Comparison of ENCODE assay signal across 9 mouse cellular contexts in the genomic region with DNA sequence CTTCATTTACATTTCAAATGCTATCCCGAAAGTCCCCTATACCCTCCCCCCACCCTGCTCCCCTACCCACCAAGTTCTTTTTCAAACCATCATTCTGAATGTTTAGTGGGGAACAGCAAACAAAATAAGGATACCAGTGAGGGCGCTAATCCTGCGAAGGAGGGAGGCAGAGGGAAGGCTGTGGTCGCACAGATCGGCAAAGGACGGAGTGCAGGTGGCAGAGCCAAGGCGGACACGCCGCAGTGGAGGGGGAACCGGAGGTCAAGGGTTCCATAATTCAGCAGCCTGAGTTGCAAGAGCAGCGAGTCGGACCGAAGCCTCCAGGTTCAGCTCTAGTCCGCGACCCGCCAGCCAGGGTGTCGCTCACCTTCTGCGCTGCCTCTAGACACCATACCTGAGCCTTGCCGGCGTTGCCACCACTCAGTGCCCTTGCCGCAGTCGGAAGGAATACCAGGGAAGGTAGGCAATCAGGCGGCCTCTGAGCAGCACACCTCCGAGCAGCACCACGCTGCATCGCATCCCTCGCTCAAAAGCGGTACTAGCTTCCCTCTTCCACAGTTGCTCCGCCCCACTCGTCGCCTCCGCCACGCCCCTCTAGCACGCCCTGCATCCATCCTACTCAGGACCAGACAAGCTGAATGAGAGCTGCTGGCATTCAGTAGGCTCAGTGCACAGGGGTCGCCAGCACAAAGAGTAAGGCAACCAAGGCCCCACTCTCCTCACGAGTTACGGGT.
DNase-seq lines count a peak whose midpoint lies in the region; ATAC-seq and TF ChIP-seq lines count a peak whose summit lies in the region.
"Had no signal": no experiment of that assay in that cellular context is flagged by ENCODE, and none has a peak within 500 bp of the region (broad histone marks: within the 10 kb centered on the region; RNA-seq: fewer than 3 reads in every experiment).

No protein-coding gene starts in this region.

- peak overlapping the region; percentile 82 for H3K4me2 ChIP-seq in embryonic facial prominence, embryonic 11.5 days (ENCODE audit: low read depth, low read length)
- H3K4me2 ChIP-seq in hindbrain, postnatal 0 days (ENCODE audit: low read depth, low read length), result peak overlapping the region; percentile 81
- H3K4me2 ChIP-seq in limb, embryonic 14.5 days (replicated peaks; ENCODE audit: low read depth, low read length, severe bottlenecking), result peak overlapping the region; percentile 59

- H3K9ac ChIP-seq in embryonic facial prominence, embryonic 11.5 days (replicated peaks; ENCODE audit: low read length), result no peak overlapping the region
- H3K9ac ChIP-seq in hindbrain, postnatal 0 days (replicated peaks; ENCODE audit: low read length), result peak overlapping the region; percentile 54
- peak overlapping the region; percentile 38 for H3K9ac ChIP-seq in limb, embryonic 14.5 days (ENCODE audit: low read depth, low read length, severe bottlenecking)

- no peaks in the 10 kb centered on the region for H3K9me3 ChIP-seq in embryonic facial prominence, embryonic 11.5 days (replicated peaks; ENCODE audit: control insufficient read depth, low read length)
- H3K9me3 ChIP-seq in hindbrain, postnatal 0 days (ENCODE audit: low read length), result no peaks in the 10 kb centered on the region
- no peaks in the 10 kb centered on the region for H3K9me3 ChIP-seq in limb, embryonic 14.5 days (ENCODE audit: control insufficient read depth, low read length)

- TF ChIP-seq CTCF in hindbrain, postnatal 0 days (IDR thresholded peaks at IDR 0.05; ENCODE audit: low read depth), result peak; percentile 46

- no peaks in the 10 kb centered on the region for H3K27me3 ChIP-seq in embryonic facial prominence, embryonic 11.5 days (ENCODE audit: control insufficient read depth, insufficient read depth, low read length)
- no peaks in the 10 kb centered on the region for H3K27me3 ChIP-seq in hindbrain, postnatal 0 days (ENCODE audit: insufficient read depth, low read length)
- H3K27me3 ChIP-seq in limb, embryonic 14.5 days (ENCODE audit: control insufficient read depth, insufficient read depth, low read length), result 0 out of 2 replicates have a peak, but pooled peaks cover 3% of the 10 kb centered on the region

- no peaks in the 10 kb centered on the region for H3K4me1 ChIP-seq in embryonic facial prominence, embryonic 11.5 days (ENCODE audit: control insufficient read depth, insufficient read depth, low read length)
- no peaks in the 10 kb centered on the region for H3K4me1 ChIP-seq in hindbrain, postnatal 0 days (ENCODE audit: insufficient read depth, low read length)
- H3K4me1 ChIP-seq in limb, embryonic 14.5 days (ENCODE audit: control insufficient read depth, insufficient read depth, low read length), result no peaks in the 10 kb centered on the region

- H3K4me3 ChIP-seq in embryonic facial prominence, embryonic 11.5 days (ENCODE audit: low read depth, low read length), result peak overlapping the region; percentile 41
- peak overlapping the region; percentile 64 for H3K4me3 ChIP-seq in hindbrain, postnatal 0 days (ENCODE audit: low read length)
- peak overlapping the region; percentile 31 for H3K4me3 ChIP-seq in limb, embryonic 14.5 days (replicated peaks; ENCODE audit: low read length)
- H3K4me3 ChIP-seq: erythroblast, embryonic 14.5 days had no signal

- WGBS in embryonic facial prominence, embryonic 11.5 days, result 4% methylated on average over 35 of the region's 37 CpGs
- 2% methylated on average over 35 of the region's 37 CpGs for WGBS in hindbrain, postnatal 0 days
- WGBS in limb, embryonic 14.5 days, result 5% methylated on average over 32 of the region's 37 CpGs

- H3K36me3 ChIP-seq in embryonic facial prominence, embryonic 11.5 days (replicated peaks; ENCODE audit: control insufficient read depth, insufficient read depth, low read depth, low read length), result no peaks in the 10 kb centered on the region
- no peaks in the 10 kb centered on the region for H3K36me3 ChIP-seq in hindbrain, postnatal 0 days (ENCODE audit: insufficient read depth, low read length)
- no peaks in the 10 kb centered on the region for H3K36me3 ChIP-seq in limb, embryonic 14.5 days (ENCODE audit: control insufficient read depth, insufficient read depth, low read length)

- no peak overlapping the region for H3K27ac ChIP-seq in embryonic facial prominence, embryonic 11.5 days (replicated peaks; ENCODE audit: low read depth, low read length)
- H3K27ac ChIP-seq in hindbrain, postnatal 0 days, result peak overlapping the region; percentile 57; the same call in 1 of the 2 replicates
- no peak overlapping the region for H3K27ac ChIP-seq in limb, embryonic 14.5 days (replicated peaks; ENCODE audit: low read depth, low read length)

- TF ChIP-seq POLR2A in limb, embryonic 14.5 days (IDR thresholded peaks at IDR 0.05; ENCODE audit: borderline replicate concordance, extremely low read depth, insufficient read depth, insufficient read length), result no peak

- peak; percentile 5 for DNase-seq in ovary, postnatal 36 days (ENCODE audit: low spot score)
- no peak for DNase-seq in ovary, postnatal 14 days (ENCODE audit: low spot score)
- DNase-seq in embryonic facial prominence, embryonic 11.5 days (ENCODE audit: low spot score), result peak; percentile 60
- DNase-seq in hindbrain, postnatal 0 days (ENCODE audit: low spot score), result peak; percentile 76
- peak; percentile 7 for DNase-seq in limb, embryonic 14.5 days (ENCODE audit: low spot score)
- DNase-seq in right cerebral cortex, postnatal 10 days (ENCODE audit: low spot score in 2 of 2), result peak; percentile 71 to 76
- no peak for DNase-seq in spleen, adult 18-20 months
- DNase-seq in urinary bladder, postnatal 4 days (ENCODE audit: low spot score in 2 of 2), result no peak

- peak; percentile 95 for ATAC-seq in embryonic facial prominence, embryonic 11.5 days (replicated peaks; ENCODE audit: insufficient number of reproducible peaks, low FRiP score, low TSS enrichment, low read depth)
- peak; percentile 98 for ATAC-seq in hindbrain, postnatal 0 days
- ATAC-seq in limb, embryonic 14.5 days (ENCODE audit: low FRiP score, low read depth), result 0 out of 2 replicates have a peak, but pooled peaks have one; percentile 37

Comparison
In these comparisons a context has a peak if more than half of its experiments do, and no peak if none do; other contexts are left out.
1. DNase-seq: peak in ovary, postnatal 36 days (single experiment), embryonic facial prominence, embryonic 11.5 days (single experiment), hindbrain, postnatal 0 days (single experiment), limb, embryonic 14.5 days (single experiment) and right cerebral cortex, postnatal 10 days (2 of 2); none in ovary, postnatal 14 days (single experiment), spleen, adult 18-20 months (0 of 2) and urinary bladder, postnatal 4 days (0 of 2).
2. ATAC-seq: peak in every context shown above with its lines; median percentile 98 in hindbrain, postnatal 0 days; 95 in embryonic facial prominence, embryonic 11.5 days; 37 in limb, embryonic 14.5 days.
3. Peak in every context shown above with its lines, with median percentiles within 50 percentile points of each other: H3K4me2 ChIP-seq and H3K4me3 ChIP-seq.